In the genomic region with DNA sequence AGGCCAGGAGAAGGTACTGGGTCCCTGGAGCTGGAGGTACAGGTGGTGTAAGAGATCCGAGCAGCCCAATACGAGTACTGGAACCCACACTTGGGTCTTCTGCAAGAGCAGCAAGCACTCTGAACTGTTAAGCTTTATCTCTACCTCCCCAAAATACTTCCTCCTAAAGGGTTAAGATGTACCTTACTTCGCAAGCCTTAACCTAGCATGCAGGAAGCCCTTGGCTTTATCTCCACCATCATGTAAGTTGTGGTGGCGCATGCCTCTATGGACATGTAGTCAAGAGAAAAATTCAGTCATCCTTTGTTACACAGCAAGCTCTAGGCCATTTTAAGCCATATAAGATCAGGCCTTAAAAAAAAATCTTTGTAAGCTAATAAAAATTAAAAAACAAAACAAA, we compare ENCODE assay signal across 24 mouse cellular contexts. TPM values are rescaled to one million over a fixed set of nuclear protein-coding genes. Genes with fewer than 3 reads are reported as not detected.
DNase-seq lines count a peak whose midpoint lies in the region; ATAC-seq and TF ChIP-seq lines count a peak whose summit lies in the region.
"Had no signal": no experiment of that assay in that cellular context is flagged by ENCODE, and none has a peak within 500 bp of the region (broad histone marks: within the 10 kb centered on the region; RNA-seq: fewer than 3 reads in every experiment).

No protein-coding gene starts in this region.

- no peak overlapping the region for H3K4me3 ChIP-seq in MEL (ENCODE audit: control insufficient read depth in 1 of 2, insufficient read depth in 1 of 2, low read depth in 2 of 2, low read length in 2 of 2)
- H3K4me3 ChIP-seq in liver, embryonic 12.5 days = no peak overlapping the region
- H3K4me3 ChIP-seq: embryonic facial prominence, embryonic 10.5 days; embryonic facial prominence, embryonic 12.5 days; forebrain, embryonic 13.5 days; forebrain, embryonic 15.5 days had no signal

- TF ChIP-seq CTCF in MEL (IDR thresholded peaks at IDR 0.05 in 2 of 3, conservative IDR thresholded peaks at IDR 0.05 in 1 of 3; ENCODE audit: control insufficient read depth in 1 of 3, insufficient read depth in 1 of 3, low read depth in 2 of 3, low read length in 3 of 3, poor library complexity in 1 of 3, severe bottlenecking in 1 of 3) = no peak

- peak; percentile 36; the same call in 1 of the 2 replicates for ATAC-seq in megakaryocyte progenitor cell, adult 5-6 weeks (replicated peaks; ENCODE audit: poor library complexity)
- no peak for ATAC-seq in liver, embryonic 12.5 days
- ATAC-seq: CD4-positive, CD25-positive, alpha-beta regulatory T cell, adult 4 months; forebrain, embryonic 13.5 days; forebrain, embryonic 15.5 days; forebrain, postnatal 0 days had no signal

- no peaks in the 10 kb centered on the region for H3K9me3 ChIP-seq in MEL (replicated peaks; ENCODE audit: insufficient read depth, low read length)
- no peaks in the 10 kb centered on the region for H3K9me3 ChIP-seq in liver, embryonic 12.5 days (replicated peaks)
- H3K9me3 ChIP-seq: embryonic facial prominence, embryonic 10.5 days; embryonic facial prominence, embryonic 12.5 days; forebrain, embryonic 13.5 days; forebrain, embryonic 15.5 days; G1E had no signal

- no peaks in the 10 kb centered on the region for H3K79me2 ChIP-seq in MEL (ENCODE audit: control insufficient read depth, insufficient read depth, low read length, poor library complexity)

- 58% methylated on average over 4 of the region's 4 CpGs for WGBS in liver, embryonic 12.5 days (ENCODE audit: insufficient replicate concordance)

- H3K27me3 ChIP-seq in MEL (ENCODE audit: control insufficient read depth in 1 of 2, insufficient read depth in 2 of 2, low read length in 2 of 2) = no peaks in the 10 kb centered on the region
- no peaks in the 10 kb centered on the region for H3K27me3 ChIP-seq in liver, embryonic 12.5 days (replicated peaks)
- H3K27me3 ChIP-seq: CH12.LX; embryonic facial prominence, embryonic 12.5 days; forebrain, embryonic 13.5 days; forebrain, embryonic 15.5 days had no signal

- no peak overlapping the region for H3K4me2 ChIP-seq in liver, embryonic 12.5 days
- H3K4me2 ChIP-seq: embryonic facial prominence, embryonic 12.5 days; forebrain, embryonic 13.5 days; forebrain, embryonic 15.5 days had no signal

- no peak overlapping the region for H3K27ac ChIP-seq in MEL (ENCODE audit: control insufficient read depth, low read depth, low read length)
- H3K27ac ChIP-seq in liver, embryonic 12.5 days = no peak overlapping the region
- H3K27ac ChIP-seq: embryonic facial prominence, embryonic 10.5 days; embryonic facial prominence, embryonic 12.5 days; forebrain, embryonic 13.5 days; forebrain, embryonic 15.5 days had no signal

- TF ChIP-seq RAD21 in MEL (IDR thresholded peaks at IDR 0.05; ENCODE audit: low read depth, low read length) = no peak

- peaks cover 27 to 49% of the 10 kb centered on the region in 2 experiments for H3K36me3 ChIP-seq in MEL (ENCODE audit: control insufficient read depth in 1 of 2, insufficient read depth in 2 of 2, low read length in 2 of 2)
- peaks cover 98% of the 10 kb centered on the region for H3K36me3 ChIP-seq in liver, embryonic 12.5 days

- peak; percentile 21 for DNase-seq in thymus, postnatal 0 days (ENCODE audit: low spot score)
- DNase-seq in thymus, postnatal 25 days = no peak
- DNase-seq in MEL (ENCODE audit: low read depth, low spot score) = peak; percentile 56
- no peak for DNase-seq in kidney, postnatal 4 days
- DNase-seq: adrenal gland, adult 2 months; adrenal gland, postnatal 10 days; adrenal gland, postnatal 25 days; B cell, adult 2 months; cerebellum, adult 11 months; cerebellum, adult 18-20 months; cerebellum, adult 8-10 months; cerebellum, adult 9-11 months; cerebellum, postnatal 14 days; cerebellum, postnatal 36 days; forebrain, postnatal 0 days had no signal

- no peak for TF ChIP-seq POLR2A in MEL (IDR thresholded peaks at IDR 0.05; ENCODE audit: control insufficient read depth in 1 of 2, insufficient read depth in 1 of 2, low read depth in 1 of 2, low read length in 2 of 2, poor library complexity in 1 of 2)

- no peak overlapping the region for H3K9ac ChIP-seq in MEL (ENCODE audit: control insufficient read depth, low read depth, low read length, poor library complexity, severe bottlenecking)
- H3K9ac ChIP-seq in liver, embryonic 12.5 days = no peak overlapping the region
- H3K9ac ChIP-seq: embryonic facial prominence, embryonic 12.5 days; forebrain, embryonic 13.5 days; forebrain, embryonic 15.5 days; forebrain, postnatal 0 days had no signal

- 0 out of 4 replicates have a peak, but pooled peaks of 1 of the 2 experiments have one; percentile 4 for TF ChIP-seq EP300 in MEL (IDR thresholded peaks at IDR 0.05; ENCODE audit: low read depth in 1 of 2, low read length in 2 of 2)

- H3K4me1 ChIP-seq in MEL (ENCODE audit: control insufficient read depth in 1 of 2, insufficient read depth in 2 of 2, low read length in 2 of 2) = peaks cover 11 to 17% of the 10 kb centered on the region in 2 experiments
- peaks cover 7% of the 10 kb centered on the region; the same call in 1 of the 2 replicates for H3K4me1 ChIP-seq in liver, embryonic 12.5 days
- H3K4me1 ChIP-seq: embryonic facial prominence, embryonic 10.5 days; embryonic facial prominence, embryonic 12.5 days; forebrain, embryonic 13.5 days; forebrain, embryonic 15.5 days had no signal

TF ChIP-seq in MEL, 35 proteins besides CTCF, POLR2A, EP300 and RAD21:
- TF ChIP-seq USF1 (IDR thresholded peaks at IDR 0.05; ENCODE audit: low read depth, low read length) = no peak
- no peak for TF ChIP-seq ZMIZ1 (IDR thresholded peaks at IDR 0.05; ENCODE audit: low read depth, low read length)
- no peak for TF ChIP-seq MAZ (IDR thresholded peaks at IDR 0.05; ENCODE audit: low read depth, low read length)
- TF ChIP-seq ETS1 (IDR thresholded peaks at IDR 0.05; ENCODE audit: low read depth, low read length) = peak; percentile 33; the same call in 1 of the 2 replicates
- no peak for TF ChIP-seq USF2 (IDR thresholded peaks at IDR 0.05; ENCODE audit: borderline replicate concordance in 1 of 2, insufficient read depth in 1 of 2, low read depth in 1 of 2, low read length in 2 of 2)
- TF ChIP-seq MEF2A (IDR thresholded peaks at IDR 0.05; ENCODE audit: extremely low read depth, insufficient replicate concordance, low read depth, low read length, poor library complexity, severe bottlenecking) = no peak
- TF ChIP-seq NELFE (IDR thresholded peaks at IDR 0.05; ENCODE audit: low read depth, low read length) = no peak
- no peak for TF ChIP-seq SMC3 (IDR thresholded peaks at IDR 0.05; ENCODE audit: low read depth, low read length)
- no peak for TF ChIP-seq CHD2 (IDR thresholded peaks at IDR 0.05; ENCODE audit: low read length)
- TF ChIP-seq ZKSCAN1 (IDR thresholded peaks at IDR 0.05; ENCODE audit: low read depth, low read length) = no peak
- TF ChIP-seq GATA1 (IDR thresholded peaks at IDR 0.05; ENCODE audit: low read depth, low read length) = peak; percentile 43; the same call in 1 of the 2 replicates
- TF ChIP-seq CHD1 (IDR thresholded peaks at IDR 0.05; ENCODE audit: low read depth, low read length) = no peak

RNA-seq across cellular contexts. Expression of a gene that starts 33.2 kb away (rescaled TPM):
- polyA plus RNA-seq in thymus, postnatal 0 days (2015; fragmentation: Nextera tagmentation; extraction: Ambion mirVana) = 13.9 and 15.5 TPM in 2 replicates
- 7.8 and 9.5 TPM in 2 replicates for total RNA-seq in MEL (2012; rRNA removed)
- polyA plus RNA-seq in MEL (2012; ENCODE audit: insufficient read depth in 1 of 2, insufficient read length in 2 of 2, low read depth in 1 of 2, low replicate concordance in 2 of 2, missing spikeins in 1 of 2) = 10 to 100 TPM in 1 of 2 experiments, not detected in 1; 18.0 TPM
- 16.4 and 18.7 TPM in 2 replicates for total RNA-seq in megakaryocyte progenitor cell, adult 5-6 weeks (2015)
- total RNA-seq in megakaryocyte progenitor cell, adult 5-6 weeks (2017) = 12.0 and 12.2 TPM in 2 replicates
- 19.6 and 22.0 TPM in 2 replicates for polyA plus RNA-seq in liver, embryonic 12.5 days (2016; fragmentation: Nextera tagmentation; extraction: Ambion mirVana)

RNA-seq across cellular contexts. Expression of a gene that starts 46.6 kb away (rescaled TPM):
- 93.7 and 109 TPM in 2 replicates for polyA plus RNA-seq in thymus, postnatal 0 days (2015; fragmentation: Nextera tagmentation; extraction: Ambion mirVana)
- 66.4 and 70.1 TPM in 2 replicates for total RNA-seq in MEL (2012; rRNA removed)
- 100 to 1,000 TPM; 233 to 371 TPM for polyA plus RNA-seq in MEL (2012; ENCODE audit: insufficient read depth in 1 of 2, insufficient read length in 2 of 2, low read depth in 1 of 2, low replicate concordance in 2 of 2, missing spikeins in 1 of 2)
- total RNA-seq in megakaryocyte progenitor cell, adult 5-6 weeks (2015) = 104 and 106 TPM in 2 replicates
- 51.3 and 61.7 TPM in 2 replicates for total RNA-seq in megakaryocyte progenitor cell, adult 5-6 weeks (2017)
- 64.1 and 64.3 TPM in 2 replicates for polyA plus RNA-seq in liver, embryonic 12.5 days (2016; fragmentation: Nextera tagmentation; extraction: Ambion mirVana)

Comparison
In these comparisons a context has a peak if more than half of its experiments do, and no peak if none do; other contexts are left out.
1. DNase-seq: peak in thymus, postnatal 0 days (single experiment) and MEL (single experiment); none in thymus, postnatal 25 days (single experiment) and kidney, postnatal 4 days (0 of 2).